Mouse (Mus musculus): ENCODE data around the gene Wbp1l. TPM values are rescaled to one million over a fixed set of nuclear protein-coding genes. Genes with fewer than 3 reads are reported as not detected.
"Not testable (repeated sequence)": the region's sequence is repeated elsewhere in the genome, so short reads cannot be mapped to it uniquely, and the experiment has no call there.

Gene Wbp1l
- 77.1 and 79.3 TPM in 2 replicates for total RNA-seq (2017)

DNA sequence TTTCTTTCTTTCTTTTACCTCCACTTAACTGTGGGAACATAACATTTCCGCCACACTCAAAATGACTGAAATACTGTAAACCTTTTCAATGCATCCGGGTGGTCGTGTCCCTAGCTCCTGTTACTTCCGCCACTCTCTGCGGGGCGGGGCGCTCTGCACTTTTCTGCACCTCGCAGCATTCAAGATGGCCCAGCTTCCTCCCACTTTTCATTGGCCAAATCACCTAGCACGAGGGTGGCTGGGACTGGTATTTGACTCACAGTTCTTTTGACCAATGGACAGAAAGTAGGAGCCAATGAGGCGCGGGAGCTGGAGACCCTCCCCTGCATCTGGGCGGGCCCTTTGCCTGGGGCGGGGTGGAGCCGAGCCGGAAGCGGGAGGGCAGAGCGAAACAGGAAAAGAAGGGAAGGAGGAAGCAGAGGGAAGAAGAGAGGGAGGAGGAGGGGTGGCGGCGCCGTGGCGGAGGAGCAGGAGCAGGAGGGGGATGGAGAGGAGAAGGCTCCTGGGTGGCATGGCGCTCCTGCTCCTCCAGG, at the start of gene Wbp1l:
Gene Wbp1l, plus strand, starts transcription at position 365 of the 533 bp plus-strand sequence.
- peak; percentile 96 for ATAC-seq (ENCODE audit: extremely low read depth, insufficient number of reproducible peaks, low FRiP score, poor library complexity, severe bottlenecking)

DNA sequence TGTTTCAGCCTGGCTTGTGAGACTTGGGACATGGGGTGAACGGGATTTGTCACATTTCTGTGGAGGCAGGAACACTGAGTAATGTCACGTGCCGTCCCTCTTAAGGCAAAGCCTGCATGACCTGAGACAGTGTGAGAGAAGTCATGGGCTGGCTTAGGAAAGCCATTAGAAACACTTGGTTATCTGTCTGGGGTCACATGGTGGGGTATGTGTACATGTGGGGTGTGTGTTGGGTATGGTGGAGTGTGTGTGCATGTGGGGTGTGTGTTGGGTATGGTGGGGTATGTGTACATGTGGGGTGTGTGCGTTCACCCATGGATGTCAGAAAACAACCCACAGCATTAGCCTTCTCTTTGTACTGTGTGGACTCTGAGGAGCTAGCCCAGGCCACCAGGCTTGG, 48.5 kb upstream of the Wbp1l start:
- no peak for ATAC-seq (ENCODE audit: extremely low read depth, insufficient number of reproducible peaks, low FRiP score, poor library complexity, severe bottlenecking)

DNA sequence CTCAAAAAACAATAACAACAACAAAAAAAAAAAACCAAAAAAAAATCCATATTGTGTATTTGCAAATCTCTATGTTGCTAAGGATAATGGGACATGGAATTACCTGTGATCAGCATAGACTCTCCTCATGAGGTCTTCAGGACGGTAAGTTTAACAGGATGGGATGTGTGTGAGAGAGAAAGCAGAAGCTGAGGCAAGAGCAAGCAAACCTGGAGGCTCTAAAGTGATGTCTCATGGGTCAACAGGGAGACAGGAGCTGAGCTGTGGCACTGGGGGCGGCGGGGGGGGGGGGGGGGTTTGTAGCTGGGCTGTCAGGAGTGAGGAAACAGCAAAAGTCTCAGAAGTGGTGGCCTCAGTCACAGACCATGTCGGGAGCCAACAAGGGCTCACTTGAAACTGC, 46.4 kb upstream of the Wbp1l start:
- ATAC-seq (ENCODE audit: extremely low read depth, insufficient number of reproducible peaks, low FRiP score, poor library complexity, severe bottlenecking) = no peak

DNA sequence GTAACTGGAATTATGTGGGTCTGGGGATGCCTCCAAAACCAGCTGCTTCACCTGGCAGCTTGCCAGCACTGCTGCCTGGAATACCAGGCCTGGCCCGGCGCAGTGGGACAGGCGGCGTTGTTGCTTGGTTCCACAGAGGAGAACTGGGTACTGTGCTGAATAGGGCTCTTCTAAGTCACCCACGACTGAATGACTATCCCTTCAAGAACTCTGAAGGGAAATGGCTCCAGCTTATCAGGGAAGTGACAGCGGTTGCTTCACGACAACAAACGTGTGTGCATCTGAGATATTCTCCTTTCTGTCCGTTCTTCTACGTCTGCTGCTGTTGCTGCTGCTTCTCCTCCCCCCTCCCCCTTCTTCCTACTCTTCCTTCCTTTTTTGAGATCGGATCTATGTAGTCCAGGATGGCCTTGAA, 45.3 kb upstream of the Wbp1l start:
- no peak for ATAC-seq (ENCODE audit: extremely low read depth, insufficient number of reproducible peaks, low FRiP score, poor library complexity, severe bottlenecking)

DNA sequence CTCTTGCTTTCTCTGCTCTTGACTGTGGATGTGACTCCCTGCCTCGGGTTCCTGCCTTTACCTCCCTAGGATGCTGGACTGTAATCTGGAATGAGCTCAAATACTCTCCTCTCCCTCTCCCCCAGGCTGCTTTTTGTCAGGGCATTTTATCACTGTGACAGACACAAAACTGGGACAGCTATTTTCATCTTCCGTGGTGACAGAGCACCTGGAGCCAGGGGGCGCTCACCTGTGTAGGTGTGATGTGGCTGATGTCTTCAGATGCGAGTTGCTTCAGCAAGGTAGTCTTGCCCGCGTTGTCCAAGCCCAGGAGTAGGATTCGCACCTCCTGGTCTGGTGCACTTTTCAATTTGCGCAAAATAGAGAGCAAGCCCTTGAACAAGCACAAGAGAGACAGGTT, 40.9 kb upstream of the Wbp1l start:
- ATAC-seq (ENCODE audit: extremely low read depth, insufficient number of reproducible peaks, low FRiP score, poor library complexity, severe bottlenecking) = no peak

DNA sequence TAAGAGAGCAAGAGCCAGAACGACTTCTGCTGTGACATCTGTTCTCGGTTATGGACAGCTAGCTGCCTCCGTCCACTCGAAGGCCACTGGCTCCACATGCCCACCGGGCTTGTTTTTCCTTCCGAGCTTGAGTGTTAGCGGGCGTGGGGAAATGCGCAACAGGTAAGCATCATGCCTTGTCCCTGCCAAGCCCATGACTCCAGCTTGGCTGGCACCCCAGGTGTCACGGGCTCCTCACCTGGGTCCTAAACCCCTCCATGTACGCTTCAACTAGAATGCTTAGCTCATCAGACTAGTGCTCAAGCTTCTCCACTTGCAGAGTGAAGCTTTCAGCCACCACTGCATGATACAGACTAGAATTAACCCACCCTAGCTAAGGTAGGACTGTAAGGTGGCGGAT, 40.3 kb upstream of the Wbp1l start:
- ATAC-seq (ENCODE audit: extremely low read depth, insufficient number of reproducible peaks, low FRiP score, poor library complexity, severe bottlenecking) = no peak

DNA sequence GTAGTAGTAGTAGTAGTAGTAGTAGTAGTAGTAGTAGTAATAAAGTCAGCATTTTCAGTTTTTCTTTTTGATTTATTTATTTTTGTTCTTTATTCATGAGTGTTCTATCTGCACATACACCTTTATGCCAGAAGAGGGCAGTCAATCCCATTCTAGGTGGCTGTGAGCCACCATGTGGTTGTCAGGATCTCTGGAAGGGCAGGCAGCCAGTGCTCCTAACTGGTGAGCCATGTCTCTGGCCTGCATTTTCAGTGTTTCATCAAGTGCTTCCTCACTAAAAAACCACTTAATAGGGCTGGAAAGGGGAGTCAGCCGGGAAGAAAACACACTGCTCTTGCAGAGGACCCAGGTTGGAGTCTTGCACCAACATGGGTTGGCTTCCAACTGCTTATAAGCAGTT, 36.8 kb upstream of the Wbp1l start:
- ATAC-seq (ENCODE audit: extremely low read depth, insufficient number of reproducible peaks, low FRiP score, poor library complexity, severe bottlenecking) = peak; percentile 66; the same call in 1 of the 2 replicates

DNA sequence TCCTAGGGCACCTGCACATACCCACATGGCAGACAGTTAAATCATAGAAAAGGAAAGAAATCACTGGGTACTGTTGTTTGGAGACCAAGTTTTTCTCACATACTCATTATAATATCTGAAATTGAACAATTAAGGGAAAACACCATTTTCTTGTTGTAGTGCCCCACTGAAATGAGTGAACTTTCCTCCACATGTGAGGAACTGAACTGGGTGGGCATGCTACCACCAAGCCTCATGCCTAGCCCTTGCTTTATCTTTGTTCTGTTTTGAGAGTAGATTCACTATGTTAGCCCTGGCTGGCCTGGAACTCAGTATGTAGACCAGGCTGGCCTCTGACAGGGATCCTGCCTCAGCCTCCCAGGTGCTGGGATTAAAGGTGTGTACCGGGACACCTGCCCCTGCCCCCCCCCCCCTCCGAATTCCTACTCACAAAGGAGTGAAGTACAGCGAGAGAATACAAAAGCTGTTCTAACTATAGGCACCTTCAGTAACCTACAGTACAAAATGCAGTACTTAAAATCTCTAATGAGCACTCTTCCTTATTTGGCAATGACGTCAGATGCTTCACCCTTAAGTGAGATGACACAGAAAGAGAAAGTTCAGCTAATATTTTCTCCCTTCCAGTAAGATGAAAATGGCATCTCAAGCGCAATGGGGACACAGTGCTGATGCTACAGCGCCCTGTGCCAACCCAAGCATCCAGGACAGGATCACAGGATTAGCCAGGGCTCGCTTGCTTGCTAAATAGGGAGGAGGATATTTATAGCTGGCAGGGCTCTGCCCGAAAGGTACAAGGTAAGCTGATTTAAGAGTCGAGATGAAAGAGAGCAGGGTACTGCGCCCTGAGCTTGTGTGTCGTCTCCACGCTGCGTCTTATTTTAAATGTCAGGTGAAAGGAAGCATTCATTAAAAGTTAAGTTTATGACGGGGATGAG, 36.0 kb upstream of the Wbp1l start:
- no peak for ATAC-seq (ENCODE audit: extremely low read depth, insufficient number of reproducible peaks, low FRiP score, poor library complexity, severe bottlenecking)

DNA sequence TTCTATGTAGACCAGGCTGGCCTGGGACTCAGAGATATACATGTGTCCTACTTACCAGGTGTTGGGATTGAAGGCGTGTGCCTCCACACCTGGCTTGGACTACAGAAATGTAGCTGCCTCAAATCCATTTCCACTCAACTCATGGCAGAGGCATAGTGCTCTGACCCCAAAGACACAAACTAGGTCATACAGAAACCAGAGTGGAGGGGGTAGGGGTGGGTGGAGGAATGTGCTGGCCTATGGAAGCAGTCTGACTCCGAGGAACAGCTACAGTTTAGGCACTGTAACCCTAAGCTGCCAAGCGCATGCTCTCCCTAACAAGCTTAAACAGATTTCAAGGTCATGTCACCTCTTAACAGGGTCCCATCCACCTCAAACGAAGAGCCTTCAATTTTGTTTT, 35.3 kb upstream of the Wbp1l start:
- no peak for ATAC-seq (ENCODE audit: extremely low read depth, insufficient number of reproducible peaks, low FRiP score, poor library complexity, severe bottlenecking)

DNA sequence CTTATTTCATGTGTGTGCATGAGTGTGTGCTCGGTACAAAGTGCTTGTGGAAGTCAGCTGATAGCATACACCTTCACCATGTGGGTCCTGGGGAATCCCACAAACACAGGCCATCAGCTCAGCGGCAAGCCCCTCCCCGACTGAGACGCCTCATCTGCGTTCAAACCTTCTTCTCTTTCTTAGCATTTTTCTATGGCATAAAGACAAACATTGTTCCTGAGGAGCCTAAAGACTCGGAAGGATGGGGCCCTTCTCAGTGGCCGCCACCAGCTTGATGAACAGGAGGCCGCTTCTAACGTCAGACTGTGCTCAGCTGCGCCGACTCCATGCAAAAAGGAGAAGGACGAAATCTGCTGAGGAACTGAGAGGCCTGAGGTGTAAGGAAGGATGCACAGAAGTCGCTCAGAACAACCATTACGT, 34.8 kb upstream of the Wbp1l start:
- ATAC-seq (ENCODE audit: extremely low read depth, insufficient number of reproducible peaks, low FRiP score, poor library complexity, severe bottlenecking) = no peak

DNA sequence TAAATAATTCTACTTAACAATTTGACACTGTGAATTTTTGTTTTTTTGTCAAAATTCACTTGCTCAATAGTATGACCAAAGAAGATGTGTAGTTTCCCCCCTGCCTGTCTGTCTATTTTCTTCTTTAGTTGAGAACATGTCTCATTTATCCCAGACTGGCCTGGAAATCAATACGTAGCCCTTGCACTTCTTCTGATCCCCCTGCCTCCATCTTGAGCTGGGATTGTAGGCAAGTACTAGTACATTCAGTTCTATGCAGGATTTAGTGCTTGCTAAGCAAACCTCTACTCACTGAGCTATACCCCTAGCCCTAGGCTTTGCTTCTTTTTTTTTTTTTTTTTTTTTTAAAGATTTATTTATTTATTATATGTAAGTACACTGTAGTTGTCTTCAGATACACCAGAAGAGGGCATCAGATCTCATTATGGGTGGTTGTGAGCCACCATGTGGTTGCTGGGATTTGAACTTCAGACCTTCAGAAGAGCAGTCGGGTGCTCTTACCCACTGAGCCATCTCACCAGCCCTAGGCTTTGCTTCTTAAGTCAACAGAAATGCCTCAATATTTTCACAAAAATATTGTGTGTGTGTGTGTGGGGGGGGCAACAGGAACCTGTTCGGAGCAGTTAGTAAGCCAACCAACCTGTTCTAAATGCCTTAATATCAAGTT, 27.5 kb upstream of the Wbp1l start:
- ATAC-seq (ENCODE audit: extremely low read depth, insufficient number of reproducible peaks, low FRiP score, poor library complexity, severe bottlenecking) = not testable (repeated sequence)

DNA sequence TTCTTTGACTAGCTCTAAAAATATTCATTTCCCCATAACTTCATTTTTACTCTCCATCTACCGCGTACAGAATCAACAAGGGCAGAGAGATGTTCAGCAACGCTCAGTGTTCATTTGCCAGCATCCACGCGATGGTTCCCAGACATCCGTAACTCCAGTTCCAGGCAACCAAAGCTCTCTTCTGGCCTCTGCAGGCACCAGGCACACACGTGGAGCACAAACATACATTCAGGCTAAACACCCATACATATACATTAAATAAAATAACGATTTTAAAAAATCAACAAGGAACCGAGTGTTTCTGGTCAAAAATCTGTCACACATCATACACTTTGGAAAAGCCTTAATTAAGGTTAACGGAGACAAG, 27.0 kb upstream of the Wbp1l start:
- ATAC-seq (ENCODE audit: extremely low read depth, insufficient number of reproducible peaks, low FRiP score, poor library complexity, severe bottlenecking) = no peak

DNA sequence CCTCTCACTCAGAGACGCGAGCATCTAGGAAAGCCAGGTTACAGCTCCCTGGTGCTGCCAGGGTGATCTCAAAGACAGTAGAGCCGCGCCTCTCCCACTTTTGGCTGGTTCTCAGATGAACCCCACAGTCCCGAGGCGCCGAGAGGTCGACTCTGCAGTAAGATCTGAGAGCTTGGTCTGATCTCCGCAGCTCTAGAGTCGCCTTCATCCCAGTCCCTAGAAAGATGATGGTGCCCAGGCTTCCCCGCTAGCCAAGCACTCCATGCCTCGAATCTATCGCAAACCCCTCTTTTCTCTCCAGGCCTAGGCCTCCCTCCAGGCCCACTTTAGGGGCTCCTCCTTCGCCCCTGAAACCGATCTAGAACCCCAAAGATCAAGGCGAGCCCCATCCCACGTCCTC, 26.3 kb upstream of the Wbp1l start:
- no peak for ATAC-seq (ENCODE audit: extremely low read depth, insufficient number of reproducible peaks, low FRiP score, poor library complexity, severe bottlenecking)

DNA sequence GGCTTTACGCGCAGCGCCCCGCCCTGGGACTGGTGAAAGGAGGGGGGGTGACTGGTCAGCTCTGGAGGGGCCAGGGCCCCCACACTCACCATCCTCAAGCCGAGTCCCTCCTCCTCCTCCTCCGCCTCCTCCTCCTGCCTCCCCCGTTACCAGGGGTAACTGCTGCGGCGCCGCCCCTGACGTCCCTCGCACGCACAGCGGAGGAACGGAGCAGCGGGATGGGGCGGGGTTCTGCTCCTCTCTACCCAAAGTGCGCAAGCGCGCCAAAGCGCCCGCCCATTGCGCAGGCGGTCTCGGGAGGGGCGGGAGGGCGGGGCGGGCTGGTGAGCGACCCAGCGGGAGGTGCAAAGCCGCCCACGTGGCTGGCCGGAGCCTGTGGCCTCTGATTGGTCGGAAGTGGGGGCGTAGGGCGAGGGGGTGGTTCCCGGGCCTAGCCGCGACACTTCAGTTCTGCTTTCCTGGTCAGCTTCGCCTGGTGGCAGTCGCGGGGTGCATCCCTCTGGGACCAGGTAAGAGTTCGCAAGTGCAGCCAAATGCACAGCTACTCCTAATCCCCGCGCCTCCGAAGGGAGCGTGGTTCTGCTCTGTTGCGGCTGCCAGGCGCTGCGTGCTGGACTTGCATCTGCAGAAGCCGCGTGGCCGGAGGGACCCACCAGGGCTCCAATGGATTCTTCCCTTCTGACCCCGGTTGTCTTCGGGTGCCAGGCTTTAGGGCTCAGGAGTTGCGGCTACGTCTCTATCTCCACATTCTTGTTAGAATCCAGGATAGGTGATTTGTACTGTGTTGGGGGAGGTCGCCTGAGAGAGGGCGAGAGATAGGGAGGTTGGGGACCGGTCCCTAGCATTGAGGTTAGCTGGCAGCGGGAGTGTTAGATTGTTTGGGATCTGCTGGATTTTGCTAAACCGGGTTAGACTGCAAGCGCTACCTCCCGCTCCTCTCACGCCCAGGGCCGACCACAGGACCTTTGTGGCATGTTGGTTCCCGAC, 25.6 kb upstream of the Wbp1l start, which contains the start of the genes Arl3 and Sfxn2:
Gene Arl3, minus strand, starts transcription at position 248 of the 987 bp plus-strand sequence.
Gene Sfxn2, plus strand, starts transcription at position 415 of the 987 bp plus-strand sequence.
- peak; percentile 95 for ATAC-seq (ENCODE audit: extremely low read depth, insufficient number of reproducible peaks, low FRiP score, poor library complexity, severe bottlenecking)

DNA sequence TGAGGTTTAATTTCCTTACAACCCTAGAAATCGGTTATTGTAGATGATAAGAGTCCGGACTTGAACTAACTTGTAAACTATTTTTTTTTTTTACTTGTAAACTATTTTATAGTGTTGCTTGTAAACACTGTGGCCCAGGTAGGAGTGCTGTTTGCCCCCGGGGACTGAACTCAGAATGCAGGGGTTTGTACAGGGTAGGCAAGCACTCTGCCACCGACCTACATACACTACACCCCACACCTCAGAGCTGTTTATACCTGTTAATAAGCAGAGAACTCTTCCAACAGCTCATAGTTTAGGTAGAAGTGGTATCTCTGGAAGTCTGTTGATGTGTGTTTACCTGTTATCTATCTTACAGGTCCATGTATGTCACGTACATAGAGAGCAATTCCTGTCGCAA, 24.9 kb upstream of the Wbp1l start:
- ATAC-seq (ENCODE audit: extremely low read depth, insufficient number of reproducible peaks, low FRiP score, poor library complexity, severe bottlenecking) = no peak

DNA sequence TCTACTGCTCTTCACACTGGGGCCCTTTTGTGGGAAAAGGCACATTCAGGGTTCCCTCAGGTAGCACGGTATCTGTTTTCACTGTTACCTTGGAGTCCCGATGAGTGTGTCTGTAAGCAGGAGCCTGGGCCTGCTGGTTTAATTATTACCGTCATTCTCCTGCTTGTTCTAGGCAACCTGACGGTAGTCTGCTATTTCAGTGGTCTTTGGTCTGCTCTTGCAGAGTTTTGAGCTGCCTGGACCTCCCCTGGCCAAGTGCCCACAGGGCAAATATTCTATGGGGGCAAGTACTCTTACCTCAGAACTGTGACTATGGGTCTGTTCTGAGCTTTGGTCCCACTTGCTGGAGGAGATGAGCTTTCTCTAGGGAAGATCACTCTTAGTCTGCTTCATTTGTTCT, 23.7 kb upstream of the Wbp1l start:
- no peak for ATAC-seq (ENCODE audit: extremely low read depth, insufficient number of reproducible peaks, low FRiP score, poor library complexity, severe bottlenecking)

DNA sequence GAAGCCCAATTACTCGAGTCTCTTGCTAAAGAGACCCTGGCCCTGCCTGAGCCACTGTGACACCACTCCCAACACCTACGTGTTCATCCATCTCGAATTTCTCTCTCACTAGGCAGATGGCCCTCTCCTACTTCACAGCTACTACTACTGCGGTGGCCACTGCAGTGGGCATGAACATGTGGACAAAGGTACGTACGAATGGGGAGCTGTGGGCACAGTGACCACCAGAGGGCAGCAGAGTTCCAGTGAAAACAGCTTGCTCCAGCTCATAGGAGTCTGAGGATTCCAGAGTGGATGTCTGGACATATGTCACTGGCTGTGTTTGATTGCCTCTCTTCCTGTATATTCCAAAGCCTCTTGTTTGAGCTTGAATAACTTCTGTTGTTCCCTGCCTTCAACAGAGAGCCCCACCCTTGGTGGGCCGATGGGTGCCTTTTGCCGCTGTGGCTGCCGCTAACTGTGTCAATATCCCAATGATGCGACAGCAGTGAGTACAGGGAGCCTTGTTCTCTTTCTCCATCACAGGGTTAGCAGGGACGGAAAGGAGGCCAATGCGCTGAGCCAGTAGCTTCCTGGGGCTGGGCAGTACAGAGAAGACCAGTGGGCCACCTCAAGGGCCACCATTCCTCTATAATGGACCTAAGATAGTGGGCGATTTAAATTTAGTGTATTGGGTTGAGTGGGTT, 10.9 kb upstream of the Wbp1l start:
- ATAC-seq (ENCODE audit: extremely low read depth, insufficient number of reproducible peaks, low FRiP score, poor library complexity, severe bottlenecking) = peak; percentile 81; the same call in 1 of the 2 replicates

DNA sequence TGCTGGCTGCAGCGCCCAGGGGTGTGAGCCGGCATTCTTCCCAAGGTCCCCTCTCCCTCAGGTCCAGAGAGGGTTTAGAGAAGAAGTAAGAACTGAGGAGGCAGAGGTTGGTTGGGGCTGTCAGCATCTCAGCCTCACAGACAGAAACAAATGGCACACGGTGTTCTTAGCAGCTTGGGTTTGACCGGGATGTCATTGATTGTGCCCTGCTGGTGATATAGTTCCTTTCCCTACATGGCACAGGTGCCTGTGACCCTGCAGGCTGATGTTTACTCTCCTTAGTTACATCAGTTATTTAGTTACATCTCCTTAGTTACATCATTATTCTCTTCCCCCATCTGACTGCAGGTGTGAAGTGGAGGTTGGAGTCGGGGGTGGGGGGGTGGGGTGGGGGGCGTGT, 7.3 kb upstream of the Wbp1l start:
- ATAC-seq (ENCODE audit: extremely low read depth, insufficient number of reproducible peaks, low FRiP score, poor library complexity, severe bottlenecking) = no peak

Data from neutrophil, adult 5-6 weeks (primary cell).